Mouse (Mus musculus) layer of hippocampus, adult 9-11 months (tissue): Measurements from ENCODE around the gene Vps50.
"Not testable (repeated sequence)": the region's sequence is repeated elsewhere in the genome, so short reads cannot be mapped to it uniquely, and the experiment has no call there.

Experiments used
- DNase-seq: peaks from one replicate; pipeline ENCODE4 v3.0.0; 2022

Vps50 gene

GRCm38 (mm10) chr6:3498162-3498848, at the start of gene Vps50, which contains the start of gene Hepacam2:
Vps50 (plus strand) TSS chr6:3498382.
Hepacam2 (minus strand) TSS chr6:3498298.
- DNase-seq = peak; percentile 95

GRCm38 (mm10) chr6:3454421-3454820, 43.8 kb upstream of the Vps50 start:
- no peak for DNase-seq

DNA sequence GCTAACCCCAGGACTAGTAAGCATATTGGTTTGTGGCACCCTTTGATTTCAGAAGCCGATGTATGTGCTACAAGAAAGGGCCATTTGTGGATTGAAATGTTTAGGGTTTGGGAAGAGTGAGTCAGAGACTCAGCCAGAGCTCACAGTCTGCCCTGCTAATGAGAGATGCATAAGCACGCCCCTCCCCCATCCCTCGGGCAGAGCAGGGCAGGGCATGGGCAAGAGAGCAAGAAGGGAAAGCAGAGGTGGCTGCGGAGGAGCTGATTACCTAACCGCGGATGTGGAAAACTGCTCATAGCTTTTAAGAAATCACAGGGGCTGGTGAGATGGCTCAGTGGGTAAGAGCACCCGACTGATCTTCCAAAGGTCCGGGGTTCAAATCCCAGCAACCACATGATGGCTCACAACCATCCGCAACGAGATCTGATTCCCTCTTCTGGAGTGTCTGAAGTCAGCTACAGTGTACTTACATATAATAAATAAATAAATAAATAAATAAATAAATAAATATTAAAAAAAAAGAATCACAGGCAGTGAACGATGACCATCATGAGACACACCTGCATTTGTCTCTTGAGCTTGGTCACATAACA, 42.1 kb upstream of the Vps50 start:
- DNase-seq = no peak

- no peak for DNase-seq
These were observed 35.2 kb upstream of the Vps50 start for GRCm38 (mm10) chr6:3463026-3463425.

DNA sequence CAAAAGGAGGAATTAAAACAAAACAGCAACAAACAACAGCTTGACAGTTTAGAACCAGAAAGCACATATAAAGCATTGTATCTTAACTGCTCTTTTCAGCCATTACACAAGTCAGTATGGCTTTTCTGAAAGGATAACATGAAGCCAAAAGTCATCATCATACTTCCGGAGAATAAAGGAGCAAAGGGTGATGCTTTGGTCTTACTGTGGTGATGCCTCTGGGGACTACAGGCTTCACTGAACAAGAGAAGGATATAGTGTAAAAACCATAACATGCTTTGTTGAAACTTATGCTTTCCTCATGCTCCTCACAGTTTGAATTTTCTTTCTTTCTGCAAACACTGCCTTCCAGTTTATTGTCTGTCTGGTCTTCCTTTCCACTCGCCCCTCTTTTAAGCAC, 34.6 kb upstream of the Vps50 start:
- no peak for DNase-seq

DNA sequence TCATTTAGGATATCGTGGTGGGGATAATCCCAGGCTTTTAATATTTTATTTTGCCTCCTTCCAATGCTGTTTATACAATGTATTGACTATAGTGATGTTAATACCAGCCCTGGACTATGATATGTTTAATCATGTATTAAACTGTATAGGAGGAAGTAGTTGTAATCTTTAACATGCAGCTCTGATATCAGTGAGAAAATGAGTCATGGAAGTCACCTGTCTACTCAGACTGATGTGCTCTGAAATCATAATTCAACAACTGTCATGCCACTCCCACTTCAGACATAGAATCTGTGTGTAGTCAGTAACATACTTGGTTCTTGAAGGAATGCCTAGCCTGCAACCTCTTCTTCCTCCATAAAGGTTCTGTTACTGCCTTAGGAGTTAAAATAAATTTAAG, 29.6 kb upstream of the Vps50 start:
- no peak for DNase-seq

DNA sequence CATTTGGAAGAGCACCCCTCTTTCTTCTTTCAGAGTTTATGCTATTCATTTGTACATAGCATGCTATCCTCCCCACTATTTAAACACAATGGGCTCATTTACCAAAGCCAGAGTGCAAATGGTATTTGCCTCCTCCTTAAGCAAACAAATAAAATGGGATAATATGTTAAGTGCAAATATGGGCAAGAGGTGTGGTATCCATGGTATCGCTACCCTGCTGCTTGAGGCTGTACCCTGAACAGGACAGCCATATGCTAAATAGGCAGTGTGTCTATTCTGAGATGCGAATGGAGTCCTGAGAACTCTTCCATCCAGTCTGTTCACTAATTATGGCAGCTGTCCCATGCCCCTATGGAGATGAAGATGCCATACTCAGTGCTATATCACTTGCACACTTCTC, 27.5 kb upstream of the Vps50 start:
- no peak for DNase-seq

DNA sequence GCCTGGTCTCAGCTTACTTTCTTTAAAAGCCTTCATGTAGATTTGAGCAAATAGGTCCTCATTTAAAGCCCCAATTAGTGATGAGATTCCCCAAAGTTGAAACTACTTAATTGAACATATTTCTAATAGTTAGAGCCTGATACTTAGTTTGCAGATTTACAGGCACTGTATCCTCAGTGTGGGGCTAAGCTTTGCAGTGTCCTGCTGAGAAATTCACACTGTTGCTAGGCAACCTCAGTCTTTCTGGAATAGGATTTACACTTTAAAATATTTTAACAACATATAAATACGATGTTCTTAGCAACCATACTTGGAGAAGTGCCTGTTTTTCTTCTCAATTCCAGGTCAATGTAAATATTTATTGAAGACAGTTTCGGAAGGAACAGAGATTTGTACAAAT, 21.9 kb upstream of the Vps50 start:
- DNase-seq = no peak

DNA sequence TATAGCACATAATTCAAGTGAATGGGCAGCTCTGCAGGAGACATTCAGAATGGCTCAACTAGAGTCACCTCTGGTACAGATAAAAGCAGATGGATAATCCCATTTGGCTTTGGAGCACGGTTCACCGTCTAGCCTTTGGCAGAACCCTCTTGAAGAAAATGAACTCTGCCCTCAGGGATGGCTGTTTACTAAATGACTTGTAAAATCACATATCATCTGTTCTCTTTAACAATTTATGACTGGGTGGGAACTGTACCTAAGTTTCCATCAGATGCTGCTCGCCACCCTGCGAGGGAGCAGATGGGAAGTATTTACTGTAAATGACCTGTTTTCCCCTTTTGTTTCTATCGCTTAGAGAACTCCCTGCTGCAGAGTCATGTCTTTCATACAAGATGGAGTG, 18.3 kb upstream of the Vps50 start:
- DNase-seq = no peak

DNA sequence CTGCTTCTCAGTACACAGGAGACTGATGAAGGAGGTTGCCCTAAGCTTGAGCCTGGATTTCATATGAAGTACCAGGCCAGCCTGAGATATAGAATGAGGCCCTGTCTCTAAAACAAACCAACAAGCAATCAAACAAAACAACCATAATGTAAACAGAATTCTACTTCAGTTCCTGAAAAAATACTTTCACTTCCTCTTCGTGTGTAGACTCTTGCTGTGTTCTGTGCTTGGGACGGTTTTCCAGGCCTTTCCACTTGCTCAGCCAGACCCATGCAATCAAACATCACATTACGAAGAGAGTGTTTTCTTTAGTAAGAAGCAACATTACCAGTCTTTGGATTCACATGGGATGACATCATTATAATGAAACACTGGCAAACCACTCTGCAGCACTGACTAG, 16.5 kb upstream of the Vps50 start:
- DNase-seq = no peak

DNA sequence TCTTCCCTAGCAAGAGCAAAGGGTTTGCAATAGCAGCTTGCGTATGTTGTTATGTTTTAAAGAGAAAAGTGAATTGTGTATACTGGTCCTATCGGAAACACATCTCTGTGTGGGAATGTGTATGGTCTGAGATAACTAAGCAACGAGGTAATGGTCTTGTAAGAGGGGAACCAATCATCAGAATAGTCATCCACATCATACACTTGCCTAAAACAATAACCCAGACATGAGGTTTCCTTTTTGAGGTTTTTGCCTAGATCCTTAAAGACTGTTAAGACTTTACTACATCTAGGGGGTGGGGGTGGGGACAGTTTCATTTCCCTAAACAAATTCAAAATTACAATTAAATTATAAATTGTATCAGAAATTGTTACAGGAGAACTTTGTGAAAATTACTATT, 13.0 kb upstream of the Vps50 start:
- no peak for DNase-seq

GRCm38 (mm10) chr6:3487355-3487754, 10.8 kb upstream of the Vps50 start:
- no peak for DNase-seq

- no peak for DNase-seq
These were observed 3.9 kb upstream of the Vps50 start for GRCm38 (mm10) chr6:3494285-3494684.

GRCm38 (mm10) chr6:3496210-3496609, 2.0 kb upstream of the Vps50 start:
- DNase-seq = no peak

DNA sequence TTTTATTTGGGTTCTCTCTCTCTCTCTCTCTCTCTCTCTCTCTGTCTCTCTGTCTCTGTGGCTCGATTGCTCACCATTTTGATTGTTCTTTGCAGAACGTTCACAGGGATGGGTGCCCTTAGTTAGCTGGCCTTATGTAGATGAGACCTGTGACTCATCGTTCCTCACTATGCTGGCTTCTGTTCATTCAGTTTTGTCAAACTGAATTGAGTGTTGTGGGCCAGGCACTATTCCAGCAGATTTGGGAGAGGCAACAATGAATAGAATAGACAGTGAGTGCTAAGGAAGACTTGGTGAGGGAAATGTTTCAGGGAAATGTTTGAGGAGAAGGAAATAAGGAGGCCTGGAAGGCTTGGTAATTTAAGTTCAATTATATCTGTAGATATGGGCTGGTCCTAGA, 2.1 kb downstream of the Vps50 start:
- no peak for DNase-seq

GRCm38 (mm10) chr6:3505289-3505688, 7.1 kb downstream of the Vps50 start:
- DNase-seq = no peak

GRCm38 (mm10) chr6:3507078-3507477, 8.9 kb downstream of the Vps50 start:
- DNase-seq = no peak

DNA sequence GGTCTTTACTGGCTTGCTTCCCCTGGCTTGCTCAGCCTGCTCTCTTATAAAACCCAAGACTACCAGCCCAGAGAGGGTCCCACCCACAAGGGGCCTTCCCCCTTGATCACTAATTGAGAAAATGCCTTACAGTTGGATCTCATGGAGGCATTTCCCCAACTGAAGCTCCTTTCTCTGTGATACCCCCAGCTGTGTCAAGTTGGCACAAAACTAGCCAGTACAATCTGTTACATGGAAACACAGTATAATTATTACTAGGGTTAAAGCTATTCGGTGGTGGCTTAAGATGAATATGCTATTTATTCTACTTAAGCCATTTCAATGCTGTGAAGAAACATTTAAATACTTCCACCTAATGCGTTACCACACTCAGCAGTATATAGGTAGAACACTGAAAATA, 10.0 kb downstream of the Vps50 start:
- DNase-seq = not testable (repeated sequence)

DNA sequence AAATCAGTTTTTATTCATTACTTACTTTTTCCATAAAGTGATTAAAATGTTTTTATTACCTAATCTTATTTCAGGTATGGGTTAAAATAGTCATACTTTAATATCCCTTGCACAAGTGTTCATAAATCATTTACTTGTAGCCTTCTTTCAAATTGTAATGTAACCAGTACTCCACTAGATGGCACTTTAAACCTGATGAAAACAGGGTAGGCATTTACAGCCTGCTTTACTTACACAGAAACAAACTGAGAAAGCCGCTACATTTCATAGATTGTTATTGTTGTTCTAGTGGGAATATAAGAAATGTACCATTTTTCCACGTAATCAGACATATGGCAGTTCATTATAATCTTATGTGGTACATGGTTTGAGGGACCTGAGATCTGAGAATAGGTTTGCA, 11.6 kb downstream of the Vps50 start:
- DNase-seq = no peak

- no peak for DNase-seq
These were observed 12.9 kb downstream of the Vps50 start for GRCm38 (mm10) chr6:3511116-3511515.

DNA sequence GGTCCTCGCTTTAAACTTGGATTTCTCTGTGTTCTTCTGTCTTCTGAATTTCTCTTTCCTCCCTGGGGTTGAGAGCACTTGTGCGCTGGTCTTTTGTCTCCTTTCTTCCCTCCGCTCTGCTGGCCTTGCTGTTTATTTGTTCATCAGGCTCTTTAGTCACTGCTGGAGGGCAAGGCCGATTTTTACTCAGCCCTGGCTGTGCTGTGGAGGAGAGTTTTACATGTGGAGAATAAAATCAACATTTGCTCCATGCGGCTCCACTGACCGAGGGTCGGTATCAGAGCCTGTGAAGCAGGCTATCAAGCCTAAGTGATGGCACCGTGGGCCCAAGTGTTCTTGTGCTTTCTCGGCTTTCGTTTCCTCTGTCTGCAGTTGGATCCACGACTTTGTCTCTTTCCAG, 13.4 kb downstream of the Vps50 start:
- no peak for DNase-seq

GRCm38 (mm10) chr6:3512611-3513010, 14.4 kb downstream of the Vps50 start:
- peak; percentile 42 for DNase-seq

GRCm38 (mm10) chr6:3528198-3528597, 30.0 kb downstream of the Vps50 start:
- no peak for DNase-seq

- no peak for DNase-seq
These were observed 33.3 kb downstream of the Vps50 start for GRCm38 (mm10) chr6:3531445-3531844.

DNA sequence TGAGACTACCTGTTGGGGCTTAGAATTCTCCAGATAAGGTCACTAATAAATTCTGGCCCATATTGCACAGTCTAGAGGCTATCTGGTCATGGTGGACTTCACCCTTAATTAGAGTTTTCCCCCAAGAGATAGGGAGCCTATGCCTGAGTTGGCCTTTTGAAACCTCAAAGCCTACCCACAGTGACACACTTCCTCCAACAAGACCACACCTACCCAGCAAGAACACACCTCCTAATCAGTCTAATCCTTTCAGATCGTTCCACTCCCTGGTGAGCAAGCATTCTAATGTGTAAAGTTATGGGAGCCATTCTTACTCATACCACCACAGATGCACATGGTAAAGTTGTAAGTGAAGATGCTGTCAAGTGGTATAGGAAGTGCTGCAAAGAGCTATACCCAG, 37.9 kb downstream of the Vps50 start:
- no peak for DNase-seq
